Mouse (Mus musculus) liver, postnatal 0 days (tissue): Measurements from ENCODE around the gene Ppp2r5b. TPM values are rescaled to one million over a fixed set of nuclear protein-coding genes. Genes with fewer than 3 reads are reported as not detected.
A peak's percentile ranks its signal among the peaks of the same experiment; 100 is the strongest.

Experiments
- ATAC-seq: fragments of 200-750 bp; cut with Nextera tagmentation; 2 replicates; pipeline ENCODE4 v1.8.0; 2017; ENCODE audit warnings: mild to moderate bottlenecking, moderate library complexity
- DNase-seq: peaks from one replicate; pipeline ENCODE4 v3.0.0-alpha.2; 2016
- H3K27ac ChIP-seq: fragments of 300-500 bp; sonication (generic); 2 replicates; pipeline ENCODE4 v1.5.1; 2014; ENCODE audit warnings: antibody characterized with exemption, moderate library complexity, mild to moderate bottlenecking, low read depth
- H3K27me3 ChIP-seq: fragments of 300-500 bp; sonication (generic); 2 replicates; pipeline ENCODE4 v1.6.1; 2014; ENCODE audit warnings: low read length, control low read depth, mixed read lengths; ENCODE audit not compliant: insufficient read depth
- H3K36me3 ChIP-seq: fragments of 300-500 bp; sonication (generic); replicated peaks from 2 replicates; pipeline ENCODE4 v1.6.1; 2014; ENCODE audit warnings: mild to moderate bottlenecking, control low read depth, low read length, moderate library complexity, mixed read lengths; ENCODE audit not compliant: insufficient read depth
- H3K4me1 ChIP-seq: fragments of 300-500 bp; sonication (generic); 2 replicates; pipeline ENCODE4 v1.6.1; 2014; ENCODE audit warnings: antibody characterized with exemption, mild to moderate bottlenecking, control low read depth; ENCODE audit not compliant: insufficient read depth
- H3K4me2 ChIP-seq: fragments of 300-500 bp; sonication (generic); 2 replicates; pipeline ENCODE4 v1.6.1; 2014; ENCODE audit warnings: low read depth, mild to moderate bottlenecking, low read length, moderate library complexity, mixed read lengths
- H3K4me3 ChIP-seq: fragments of 300-500 bp; sonication (generic); 2 replicates; pipeline ENCODE4 v1.5.1; 2014; ENCODE audit warnings: low read depth, low read length
- H3K9ac ChIP-seq: fragments of 300-500 bp; sonication (generic); replicated peaks from 2 replicates; pipeline ENCODE4 v1.6.1; 2014; ENCODE audit warnings: mild to moderate bottlenecking, moderate library complexity
- H3K9me3 ChIP-seq: fragments of 300-500 bp; sonication (generic); 2 replicates; pipeline ENCODE4 v1.6.1; 2016; ENCODE audit warnings: mild to moderate bottlenecking, control low read depth, low read length, mixed read lengths
- CTCF ChIP-seq: sonication (generic); IDR thresholded peaks from 2 replicates; pipeline ENCODE4 v1.5.1; 2016; ENCODE audit warnings: antibody characterized with exemption, low read depth
- EP300 ChIP-seq: IDR thresholded peaks from 2 replicates; pipeline ENCODE4 v1.6.1; 2016; ENCODE audit warnings: antibody characterized with exemption, low read depth, mild to moderate bottlenecking
- WGBS: fragments of 180-500 bp; shearing (Covaris S2); extraction: QIAGEN DNeasy Blood & Tissue Kit; methylation state at CpG from one replicate; pipeline ENCODE4 v1.1.7; 2014; ENCODE audit not compliant: insufficient replicate concordance; 5-methylcytosine and 5-hydroxymethylcytosine counted together
- polyA plus RNA-seq: library from polyadenylated mRNA; unstranded; fragments of >200 nt; fragmentation: Nextera tagmentation; extraction: Ambion mirVana; gene quantifications from 2 replicates; pipeline ENCODE4 v1.2.1, GENCODE M21; 2015

Ppp2r5b gene
- polyA plus RNA-seq, 1 experiment from 2014 or later = 3.8 TPM

DNA sequence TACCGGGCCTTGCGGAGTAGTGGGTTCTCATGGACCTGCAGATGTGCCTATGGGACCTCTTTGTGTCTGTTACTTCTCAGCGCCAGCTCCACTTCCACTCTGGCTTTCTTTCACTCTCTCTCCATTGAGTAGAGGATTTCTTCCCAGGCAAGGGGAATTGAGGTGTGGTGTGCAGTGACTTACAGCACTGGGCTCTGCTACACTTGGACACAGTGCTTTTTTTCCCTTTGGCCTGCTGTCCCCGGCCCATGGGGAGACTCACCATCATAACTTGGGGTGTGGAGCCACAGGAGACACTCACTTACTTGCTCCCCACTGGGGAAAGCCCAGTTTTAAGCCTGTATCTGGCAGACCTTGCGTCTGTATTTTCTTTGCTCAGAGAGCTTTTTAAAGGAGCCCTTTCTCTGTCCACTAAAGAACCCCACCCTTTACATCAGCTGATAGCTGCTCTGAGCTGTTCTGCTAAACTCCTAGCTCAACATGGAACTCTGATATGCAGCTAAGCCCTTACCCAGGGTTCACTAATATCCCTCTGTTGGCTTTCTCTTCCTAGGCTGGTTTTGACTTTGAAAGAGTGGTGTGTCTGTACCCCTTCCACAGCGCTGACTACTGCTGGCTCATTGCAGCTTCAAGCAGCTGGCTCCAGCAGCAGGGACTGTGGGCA, 43.9 kb upstream of the Ppp2r5b start:
- Histone ChIP-seq H3K4me1 (peaks cover 81% of the 10 kb centered on the region), H3K27me3 (no peaks in the 10 kb centered on the region), H3K4me3 (peak overlapping the region; percentile 67), H3K9me3 (no peaks in the 10 kb centered on the region), H3K4me2 (peak overlapping the region; percentile 91), H3K36me3 (peaks cover 43% of the 10 kb centered on the region), H3K9ac (peak overlapping the region; percentile 69), H3K27ac (peak overlapping the region; percentile 83; the same call in 1 of the 2 replicates)
- no peak for DNase-seq
- no peak for ATAC-seq
- WGBS = 80% methylated on average over 6 of the region's 6 CpGs
- TF ChIP-seq EP300 (no peak), CTCF (no peak)

DNA sequence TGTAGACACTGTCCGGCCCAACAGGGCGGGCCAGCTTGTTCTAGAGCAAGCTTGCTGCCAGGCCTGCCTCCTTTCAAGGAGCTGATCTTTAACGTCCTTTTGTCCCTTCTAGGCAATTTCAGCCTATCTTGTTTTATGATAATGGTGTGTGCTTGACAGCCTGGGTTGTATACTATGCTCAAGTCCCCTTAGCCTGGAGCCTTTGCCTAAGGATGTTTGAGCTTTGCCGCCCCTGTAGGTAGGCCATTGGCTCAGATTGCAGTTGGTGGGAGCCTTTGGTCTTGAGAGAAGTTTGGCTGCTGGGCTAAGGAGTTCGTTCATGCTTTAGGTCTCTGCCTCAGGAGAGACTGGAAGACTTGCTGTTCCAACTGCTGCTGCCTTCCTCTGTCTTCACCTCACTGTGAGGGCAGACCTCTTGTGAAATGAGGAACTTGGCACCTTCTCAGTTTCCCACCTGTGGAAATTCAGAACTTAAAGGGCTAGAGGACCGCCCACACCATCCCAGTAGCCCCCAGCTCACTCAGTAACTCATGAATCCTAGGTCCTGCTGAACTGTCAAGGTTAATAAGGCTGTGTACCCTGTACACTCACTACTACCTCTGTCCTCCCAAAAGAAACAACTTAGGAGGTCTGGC, 42.9 kb upstream of the Ppp2r5b start:
- DNase-seq (no peak), ATAC-seq (no peak)
- H3K4me3 ChIP-seq = peak overlapping the region; percentile 67
- peak overlapping the region; percentile 91 for H3K4me2 ChIP-seq
- H3K9ac ChIP-seq = peak overlapping the region; percentile 69
- H3K9me3 ChIP-seq = no peaks in the 10 kb centered on the region
- peaks cover 42% of the 10 kb centered on the region for H3K36me3 ChIP-seq
- no peak; the same call in 1 of the 2 replicates for TF ChIP-seq CTCF
- TF ChIP-seq EP300 = no peak
- H3K27me3 ChIP-seq = no peaks in the 10 kb centered on the region
- peak overlapping the region; percentile 83 for H3K27ac ChIP-seq
- peaks cover 78% of the 10 kb centered on the region for H3K4me1 ChIP-seq
- 26% methylated on average over 6 of the region's 6 CpGs for WGBS

GRCm38 (mm10) chr19:6277661-6278438, 42.2 kb upstream of the Ppp2r5b start:
- Histone ChIP-seq H3K9me3 (no peaks in the 10 kb centered on the region), H3K27ac (peak overlapping the region; percentile 83), H3K4me2 (peak overlapping the region; percentile 91), H3K4me1 (peaks cover 71% of the 10 kb centered on the region), H3K27me3 (no peaks in the 10 kb centered on the region), H3K9ac (peak overlapping the region; percentile 69), H3K4me3 (peak overlapping the region; percentile 67), H3K36me3 (peaks cover 35% of the 10 kb centered on the region)
- 10% methylated on average over 10 of the region's 10 CpGs for WGBS
- DNase-seq (peak; percentile 55), ATAC-seq (0 out of 2 replicates have a peak, but pooled peaks have one; percentile 1)
- TF ChIP-seq CTCF = no peak
- TF ChIP-seq EP300 = no peak

DNA sequence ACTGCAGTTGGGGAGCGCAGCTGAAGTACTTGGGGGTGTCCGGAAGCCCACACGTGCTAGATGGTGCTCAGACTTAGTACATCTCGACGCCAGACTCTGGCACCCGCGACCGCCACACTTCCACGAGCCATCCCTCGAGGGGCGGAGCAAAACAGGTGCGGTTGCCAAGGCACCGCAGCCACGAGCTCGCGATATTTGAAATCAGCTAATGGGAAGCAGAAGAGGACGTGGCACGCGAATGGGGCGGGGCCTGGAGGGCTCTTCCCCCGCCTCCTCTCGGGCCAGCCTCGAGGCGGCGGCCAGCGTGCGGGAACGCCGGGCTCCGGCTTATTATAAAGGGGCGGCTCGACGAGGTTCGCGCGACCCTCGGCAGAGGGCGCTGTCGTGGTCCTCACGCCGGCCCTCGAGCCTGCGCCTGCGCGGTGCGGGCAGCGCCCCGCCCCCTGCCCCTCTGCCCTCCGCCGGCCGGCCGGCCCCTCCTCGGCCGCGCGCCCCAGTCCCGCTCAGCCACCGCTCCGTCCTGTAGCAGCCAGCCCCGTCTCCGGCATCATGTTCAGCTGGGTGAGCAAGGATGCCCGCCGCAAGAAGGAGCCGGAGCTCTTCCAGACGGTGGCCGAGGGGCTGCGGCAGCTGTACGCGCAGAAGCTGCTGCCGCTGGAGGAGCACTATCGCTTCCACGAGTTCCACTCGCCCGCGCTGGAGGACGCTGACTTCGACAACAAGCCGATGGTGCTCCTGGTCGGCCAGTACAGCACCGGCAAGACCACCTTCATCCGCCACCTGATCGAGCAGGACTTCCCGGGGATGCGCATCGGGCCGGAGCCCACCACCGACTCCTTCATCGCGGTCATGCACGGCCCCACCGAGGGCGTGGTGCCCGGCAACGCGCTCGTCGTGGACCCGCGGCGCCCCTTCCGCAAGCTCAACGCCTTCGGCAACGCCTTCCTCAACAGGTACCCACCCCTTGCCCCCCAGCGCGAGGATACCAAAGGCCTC, 41.1 kb upstream of the Ppp2r5b start, which contains the start of gene Ehd1:
Gene Ehd1 (plus strand): TSS at position 300 of the 996 bp plus-strand sequence.
- TF ChIP-seq EP300 (peak; percentile 43; the same call in 1 of the 2 replicates), CTCF (peak; percentile 75)
- Histone ChIP-seq H3K4me1 (peaks cover 68% of the 10 kb centered on the region), H3K4me3 (peak within 1 kb of the TSS; percentile 67), H3K27ac (peak within 1 kb of the TSS; percentile 92), H3K27me3 (no peaks in the 10 kb centered on the region), H3K36me3 (peaks cover 24% of the 10 kb centered on the region), H3K4me2 (peak within 1 kb of the TSS; percentile 91), H3K9ac (peak within 1 kb of the TSS; percentile 69), H3K9me3 (no peaks in the 10 kb centered on the region)
- WGBS = under 1% methylated on average over 103 of the region's 106 CpGs
- DNase-seq (peak; percentile 99), ATAC-seq (peak; percentile 96)

GRCm38 (mm10) chr19:6275740-6276389, 40.2 kb upstream of the Ppp2r5b start:
- peak overlapping the region; percentile 59 for H3K9ac ChIP-seq
- H3K4me1 ChIP-seq = peaks cover 68% of the 10 kb centered on the region
- H3K27ac ChIP-seq = peak overlapping the region; percentile 92
- peak overlapping the region; percentile 91 for H3K4me2 ChIP-seq
- peak overlapping the region; percentile 67 for H3K4me3 ChIP-seq
- H3K27me3 ChIP-seq = no peaks in the 10 kb centered on the region
- peak; percentile 4; the same call in 1 of the 2 replicates for ATAC-seq
- H3K36me3 ChIP-seq = peaks cover 15% of the 10 kb centered on the region
- no peak for TF ChIP-seq EP300
- TF ChIP-seq CTCF = peak; percentile 30
- peak; percentile 59 for DNase-seq
- WGBS = 6% methylated on average over 15 of the region's 15 CpGs
- no peaks in the 10 kb centered on the region for H3K9me3 ChIP-seq
